Mouse (Mus musculus) hindbrain, postnatal 0 days (tissue): ENCODE data around the gene Tchhl1. TPM values are rescaled to one million over a fixed set of nuclear protein-coding genes. Genes with fewer than 3 reads are reported as not detected.
A peak's percentile ranks its signal among the peaks of the same experiment; 100 is the strongest.
"Not testable (repeated sequence)": the region's sequence is repeated elsewhere in the genome, so short reads cannot be mapped to it uniquely, and the experiment has no call there.

Experiments
- ATAC-seq: fragments of 200-750 bp; cut with Nextera tagmentation; 2 replicates; pipeline ENCODE4 v1.8.0; 2017; ENCODE audit warnings: mild to moderate bottlenecking, moderate TSS enrichment, moderate library complexity
- DNase-seq: peaks from one replicate; pipeline ENCODE4 v3.0.0-alpha.2; 2015; ENCODE audit warnings: low spot score
- H3K27ac ChIP-seq: fragments of 300-500 bp; sonication (generic); 2 replicates; pipeline ENCODE4 v1.5.1; 2014; ENCODE audit warnings: mild to moderate bottlenecking
- H3K27me3 ChIP-seq: fragments of 300-500 bp; sonication (generic); 2 replicates; pipeline ENCODE4 v1.6.1; 2014; ENCODE audit warnings: low read length, mixed read lengths; ENCODE audit not compliant: insufficient read depth
- H3K36me3 ChIP-seq: fragments of 300-500 bp; sonication (generic); 2 replicates; pipeline ENCODE4 v1.6.1; 2014; ENCODE audit warnings: low read length, mixed read lengths; ENCODE audit not compliant: insufficient read depth
- H3K4me1 ChIP-seq: fragments of 300-500 bp; sonication (generic); 2 replicates; pipeline ENCODE4 v1.6.1; 2014; ENCODE audit warnings: antibody characterized with exemption, low read length, mixed read lengths; ENCODE audit not compliant: insufficient read depth
- H3K4me2 ChIP-seq: fragments of 300-500 bp; sonication (generic); 2 replicates; pipeline ENCODE4 v1.6.1; 2014; ENCODE audit warnings: low read depth, mild to moderate bottlenecking, low read length, moderate library complexity, mixed read lengths
- H3K4me3 ChIP-seq: fragments of 300-500 bp; sonication (generic); 2 replicates; pipeline ENCODE4 v1.5.1; 2014; ENCODE audit warnings: low read length
- H3K9ac ChIP-seq: fragments of 300-500 bp; sonication (generic); replicated peaks from 2 replicates; pipeline ENCODE4 v1.6.1; 2014; ENCODE audit warnings: mild to moderate bottlenecking, low read length, moderate library complexity, mixed read lengths
- H3K9me3 ChIP-seq: fragments of 300-500 bp; sonication (generic); 2 replicates; pipeline ENCODE4 v1.6.1; 2016; ENCODE audit warnings: low read length, mixed read lengths
- CTCF ChIP-seq: IDR thresholded peaks from 2 replicates; pipeline ENCODE4 v1.5.1; 2016; ENCODE audit warnings: antibody characterized with exemption, control low read depth, low read depth
- WGBS: fragments of 180-500 bp; shearing (Covaris S2); extraction: QIAGEN DNeasy Blood & Tissue Kit; methylation state at CpG from one replicate; pipeline ENCODE4 v1.1.7; 2014; 5-methylcytosine and 5-hydroxymethylcytosine counted together
- polyA plus RNA-seq: library from polyadenylated mRNA; unstranded; fragments of >200 nt; fragmentation: Nextera tagmentation; extraction: Ambion mirVana; gene quantifications from 2 replicates; pipeline ENCODE4 v1.2.1, GENCODE M21; 2015
- total RNA-seq: library from RNA; depleted of rRNA; stranded (reverse); fragments of >200 nt; gene quantifications from 2 replicates; pipeline ENCODE4 v1.2.3, GENCODE M21; 2014

The Tchhl1 gene
- total and polyA plus RNA-seq, 2 experiments from 2014 or later, result not detected

GRCm38 (mm10) chr3:93446128-93446755 lies 22.3 kb upstream of the Tchhl1 start:
- Histone ChIP-seq H3K9me3 (no peaks in the 10 kb centered on the region), H3K27ac (no peak overlapping the region), H3K9ac (peak overlapping the region; percentile 17; the same call in 1 of the 2 replicates), H3K4me2 (peak overlapping the region; percentile 92), H3K27me3 (peaks cover 21% of the 10 kb centered on the region), H3K4me1 (0 out of 2 replicates have a peak, but pooled peaks cover 4% of the 10 kb centered on the region), H3K36me3 (no peaks in the 10 kb centered on the region), H3K4me3 (peak overlapping the region; percentile 51)
- no peak for ATAC-seq
- peak; percentile 47; the same call in 1 of the 2 replicates for TF ChIP-seq CTCF
- WGBS, result under 1% methylated on average over 54 of the region's 54 CpGs
- peak; percentile 69 for DNase-seq

- peaks cover 18% of the 10 kb centered on the region for H3K27me3 ChIP-seq
- H3K36me3 ChIP-seq, ATAC-seq, H3K27ac ChIP-seq, H3K9ac ChIP-seq, H3K4me1 ChIP-seq, H3K9me3 ChIP-seq: not testable (repeated sequence)
- under 1% methylated on average over 32 of the region's 32 CpGs for WGBS
- H3K4me3 ChIP-seq, result peak overlapping the region; percentile 51
- peak overlapping the region; percentile 92 for H3K4me2 ChIP-seq
- peak; percentile 3 for DNase-seq
Measured at GRCm38 (mm10) chr3:93446756-93447137, 21.8 kb upstream of the Tchhl1 start.

GRCm38 (mm10) chr3:93447138-93447841 lies 21.3 kb upstream of the Tchhl1 start:
- WGBS, result under 1% methylated on average over 59 of the region's 59 CpGs
- Histone ChIP-seq H3K4me1 (0 out of 2 replicates have a peak, but pooled peaks cover 4% of the 10 kb centered on the region), H3K9ac (peak overlapping the region; percentile 39), H3K4me2 (peak overlapping the region; percentile 92), H3K27ac (peak overlapping the region; percentile 27; the same call in 1 of the 2 replicates), H3K27me3 (peaks cover 14% of the 10 kb centered on the region), H3K4me3 (peak overlapping the region; percentile 51), H3K36me3 (no peaks in the 10 kb centered on the region), H3K9me3 (no peaks in the 10 kb centered on the region)
- peak; percentile 71 for TF ChIP-seq CTCF
- peak; percentile 67 for ATAC-seq
- DNase-seq, result peak; percentile 83

- H3K9me3 ChIP-seq, result no peaks in the 10 kb centered on the region
- no peaks in the 10 kb centered on the region for H3K36me3 ChIP-seq
- TF ChIP-seq CTCF, result no peak
- no peak for DNase-seq
- no peak overlapping the region for H3K4me3 ChIP-seq
- no peaks in the 10 kb centered on the region for H3K4me1 ChIP-seq
- no peak overlapping the region for H3K9ac ChIP-seq
- no peaks in the 10 kb centered on the region for H3K27me3 ChIP-seq
- 75% methylated on average over 3 of the region's 3 CpGs for WGBS
- no peak for ATAC-seq
- no peak overlapping the region for H3K4me2 ChIP-seq
- H3K27ac ChIP-seq, result no peak overlapping the region
Measured at GRCm38 (mm10) chr3:93466556-93466955, 2.0 kb upstream of the Tchhl1 start.

- H3K4me3 ChIP-seq, result no peak overlapping the region
- no peak for TF ChIP-seq CTCF
- H3K9ac ChIP-seq, result no peak overlapping the region
- H3K9me3 ChIP-seq, result no peaks in the 10 kb centered on the region
- H3K27me3 ChIP-seq, result no peaks in the 10 kb centered on the region
- 86% methylated on average over 4 of the region's 4 CpGs for WGBS
- no peak overlapping the region for H3K4me2 ChIP-seq
- H3K4me1 ChIP-seq, result no peaks in the 10 kb centered on the region
- no peak for ATAC-seq
- no peak overlapping the region for H3K27ac ChIP-seq
- H3K36me3 ChIP-seq, result no peaks in the 10 kb centered on the region
- DNase-seq, result no peak
Measured at GRCm38 (mm10) chr3:93467130-93467529, 1.4 kb upstream of the Tchhl1 start.

- no peak overlapping the region for H3K9ac ChIP-seq
- H3K27me3 ChIP-seq, result no peaks in the 10 kb centered on the region
- H3K9me3 ChIP-seq, result no peaks in the 10 kb centered on the region
- no peak overlapping the region for H3K4me3 ChIP-seq
- H3K36me3 ChIP-seq, result no peaks in the 10 kb centered on the region
- no peak for TF ChIP-seq CTCF
- ATAC-seq (no peak), DNase-seq (no peak)
- H3K4me1 ChIP-seq, result no peaks in the 10 kb centered on the region
- 82% methylated on average over 3 of the region's 3 CpGs for WGBS
- H3K27ac ChIP-seq, result no peak overlapping the region
- no peak overlapping the region for H3K4me2 ChIP-seq
Measured at GRCm38 (mm10) chr3:93469629-93470028, 1.1 kb downstream of the Tchhl1 start.

GRCm38 (mm10) chr3:93480053-93480452 lies 11.5 kb downstream of the Tchhl1 start:
- DNase-seq (no peak), ATAC-seq (no peak)
- 94% methylated on average over 1 of the region's 1 CpGs for WGBS
- Histone ChIP-seq H3K4me3 (no peak overlapping the region), H3K27me3 (no peaks in the 10 kb centered on the region), H3K4me2 (no peak overlapping the region), H3K9ac (no peak overlapping the region), H3K4me1 (no peaks in the 10 kb centered on the region), H3K36me3 (no peaks in the 10 kb centered on the region), H3K9me3 (no peaks in the 10 kb centered on the region), H3K27ac (no peak overlapping the region)
- no peak for TF ChIP-seq CTCF
